Mouse (Mus musculus) heart, embryonic 13.5 days (tissue): ENCODE data around the gene Lmo4. TPM values are rescaled to one million over a fixed set of nuclear protein-coding genes. Genes with fewer than 3 reads are reported as not detected.

ENCODE experiments used
- ATAC-seq: fragments of 200-750 bp; cut with Nextera tagmentation; 2 replicates; pipeline ENCODE4 v1.8.0; 2017; ENCODE audit warnings: moderate TSS enrichment; ENCODE audit not compliant: insufficient number of reproducible peaks, low FRiP score, low TSS enrichment; ENCODE audit errors: extremely low read depth
- H3K27ac ChIP-seq: fragments of 300-500 bp; sonication (generic); replicated peaks from 2 replicates; pipeline ENCODE4 v1.5.1; 2015; ENCODE audit warnings: moderate library complexity, mild to moderate bottlenecking, inconsistent platforms
- H3K27me3 ChIP-seq: fragments of 300-500 bp; sonication (generic); replicated peaks from 2 replicates; pipeline ENCODE4 v1.6.1; 2015; ENCODE audit warnings: mild to moderate bottlenecking, inconsistent platforms
- H3K36me3 ChIP-seq: fragments of 300-500 bp; sonication (generic); 2 replicates; pipeline ENCODE4 v1.6.1; 2015; ENCODE audit warnings: mild to moderate bottlenecking, inconsistent platforms
- H3K4me1 ChIP-seq: fragments of 300-500 bp; sonication (generic); 2 replicates; pipeline ENCODE4 v1.6.1; 2015; ENCODE audit warnings: inconsistent platforms
- H3K4me2 ChIP-seq: fragments of 300-500 bp; sonication (generic); 2 replicates; pipeline ENCODE4 v1.6.1; 2015; ENCODE audit warnings: inconsistent platforms, mild to moderate bottlenecking, moderate library complexity
- H3K4me3 ChIP-seq: fragments of 300-500 bp; sonication (generic); 2 replicates; pipeline ENCODE4 v1.5.1; 2015; ENCODE audit warnings: moderate library complexity, mild to moderate bottlenecking, inconsistent platforms
- H3K9ac ChIP-seq: fragments of 300-500 bp; sonication (generic); 2 replicates; pipeline ENCODE4 v1.6.1; 2015; ENCODE audit warnings: inconsistent platforms, mild to moderate bottlenecking, moderate library complexity
- H3K9me3 ChIP-seq: fragments of 300-500 bp; sonication (generic); 2 replicates; pipeline ENCODE4 v1.6.1; 2016; ENCODE audit warnings: inconsistent platforms
- WGBS: fragments of 180-500 bp; shearing (Covaris S2); methylation state at CpG from one replicate; pipeline ENCODE4 v1.1.7; 2015; ENCODE audit warnings: mixed read lengths; 5-methylcytosine and 5-hydroxymethylcytosine counted together
- polyA plus RNA-seq: library from polyadenylated mRNA; unstranded; fragments of >200 nt; fragmentation: Nextera tagmentation; extraction: Ambion mirVana; gene quantifications from 2 replicates; pipeline ENCODE4 v1.2.1, GENCODE M21; 2015

Lmo4 gene
- polyA plus RNA-seq, result 37.4 and 47.1 TPM in 2 replicates

GRCm38 (mm10) chr3:144204413-144205311 lies at the start of gene Lmo4:
Gene Lmo4 (minus strand): TSS chr3:144205220.
- Histone ChIP-seq H3K9ac (peak within 1 kb of the TSS; percentile 99), H3K27ac (peak within 1 kb of the TSS; percentile 99), H3K4me1 (peaks cover 27% of the 10 kb centered on the region), H3K4me2 (peak within 1 kb of the TSS; percentile 97), H3K9me3 (no peaks in the 10 kb centered on the region), H3K4me3 (peak within 1 kb of the TSS; percentile 94), H3K27me3 (no peaks in the 10 kb centered on the region), H3K36me3 (peaks cover 18% of the 10 kb centered on the region)
- peak; percentile 64 for ATAC-seq
- under 1% methylated on average over 67 of the region's 76 CpGs for WGBS

- H3K4me2 ChIP-seq, result no peak overlapping the region
- H3K4me1 ChIP-seq, result no peaks in the 10 kb centered on the region
- no peak overlapping the region for H3K27ac ChIP-seq
- 82% methylated on average over 5 of the region's 5 CpGs for WGBS
- H3K36me3 ChIP-seq, result no peaks in the 10 kb centered on the region
- no peaks in the 10 kb centered on the region for H3K27me3 ChIP-seq
- H3K9me3 ChIP-seq, result no peaks in the 10 kb centered on the region
- H3K9ac ChIP-seq, result no peak overlapping the region
- ATAC-seq, result no peak
- H3K4me3 ChIP-seq, result no peak overlapping the region
Observed at GRCm38 (mm10) chr3:144254281-144254680, 49.3 kb upstream of the Lmo4 start.

GRCm38 (mm10) chr3:144253018-144253417 lies 48.0 kb upstream of the Lmo4 start:
- no peak overlapping the region for H3K4me2 ChIP-seq
- no peak for ATAC-seq
- no peaks in the 10 kb centered on the region for H3K9me3 ChIP-seq
- no peaks in the 10 kb centered on the region for H3K27me3 ChIP-seq
- no peak overlapping the region for H3K4me3 ChIP-seq
- 56% methylated on average over 6 of the region's 6 CpGs for WGBS
- H3K27ac ChIP-seq, result no peak overlapping the region
- H3K4me1 ChIP-seq, result no peaks in the 10 kb centered on the region
- H3K9ac ChIP-seq, result no peak overlapping the region
- no peaks in the 10 kb centered on the region for H3K36me3 ChIP-seq

GRCm38 (mm10) chr3:144252109-144252508 lies 47.1 kb upstream of the Lmo4 start:
- no peaks in the 10 kb centered on the region for H3K27me3 ChIP-seq
- H3K9me3 ChIP-seq, result no peaks in the 10 kb centered on the region
- H3K4me2 ChIP-seq, result no peak overlapping the region
- no peak overlapping the region for H3K9ac ChIP-seq
- no peaks in the 10 kb centered on the region for H3K4me1 ChIP-seq
- no peak for ATAC-seq
- WGBS, result 73% methylated on average over 4 of the region's 4 CpGs
- H3K27ac ChIP-seq, result no peak overlapping the region
- H3K36me3 ChIP-seq, result no peaks in the 10 kb centered on the region
- no peak overlapping the region for H3K4me3 ChIP-seq

GRCm38 (mm10) chr3:144242025-144242673 lies 37.1 kb upstream of the Lmo4 start:
- Histone ChIP-seq H3K27ac (no peak overlapping the region), H3K4me1 (no peaks in the 10 kb centered on the region), H3K4me2 (no peak overlapping the region), H3K9me3 (no peaks in the 10 kb centered on the region), H3K36me3 (no peaks in the 10 kb centered on the region), H3K4me3 (no peak overlapping the region), H3K9ac (no peak overlapping the region), H3K27me3 (no peaks in the 10 kb centered on the region)
- WGBS, result 23% methylated on average over 15 of the region's 15 CpGs
- no peak for ATAC-seq

GRCm38 (mm10) chr3:144241161-144241560 lies 36.1 kb upstream of the Lmo4 start:
- H3K27me3 ChIP-seq, result no peaks in the 10 kb centered on the region
- no peaks in the 10 kb centered on the region for H3K9me3 ChIP-seq
- no peak overlapping the region for H3K9ac ChIP-seq
- WGBS, result 82% methylated on average over 3 of the region's 3 CpGs
- H3K4me3 ChIP-seq, result no peak overlapping the region
- no peak for ATAC-seq
- H3K4me1 ChIP-seq, result no peaks in the 10 kb centered on the region
- H3K36me3 ChIP-seq, result no peaks in the 10 kb centered on the region
- no peak overlapping the region for H3K4me2 ChIP-seq
- H3K27ac ChIP-seq, result no peak overlapping the region

GRCm38 (mm10) chr3:144238482-144238881 lies 33.5 kb upstream of the Lmo4 start:
- Histone ChIP-seq H3K36me3 (no peaks in the 10 kb centered on the region), H3K4me1 (peaks cover 11% of the 10 kb centered on the region), H3K9me3 (no peaks in the 10 kb centered on the region), H3K4me2 (no peak overlapping the region), H3K27ac (no peak overlapping the region), H3K9ac (no peak overlapping the region), H3K4me3 (no peak overlapping the region), H3K27me3 (no peaks in the 10 kb centered on the region)
- WGBS, result 89% methylated on average over 11 of the region's 11 CpGs
- no peak for ATAC-seq

GRCm38 (mm10) chr3:144232347-144233008 lies 27.5 kb upstream of the Lmo4 start:
- Histone ChIP-seq H3K9ac (no peak overlapping the region), H3K4me3 (no peak overlapping the region), H3K27me3 (no peaks in the 10 kb centered on the region), H3K4me2 (peak overlapping the region; percentile 39), H3K36me3 (no peaks in the 10 kb centered on the region), H3K9me3 (no peaks in the 10 kb centered on the region), H3K4me1 (peaks cover 38% of the 10 kb centered on the region), H3K27ac (peak overlapping the region; percentile 29; the same call in 1 of the 2 replicates)
- ATAC-seq, result no peak
- 54% methylated on average over 11 of the region's 11 CpGs for WGBS

GRCm38 (mm10) chr3:144231931-144232330 lies 26.9 kb upstream of the Lmo4 start:
- H3K27ac ChIP-seq, result no peak overlapping the region
- 81% methylated on average over 6 of the region's 6 CpGs for WGBS
- no peak overlapping the region for H3K4me2 ChIP-seq
- peaks cover 38% of the 10 kb centered on the region for H3K4me1 ChIP-seq
- ATAC-seq, result no peak
- H3K9ac ChIP-seq, result no peak overlapping the region
- no peaks in the 10 kb centered on the region for H3K36me3 ChIP-seq
- H3K9me3 ChIP-seq, result no peaks in the 10 kb centered on the region
- H3K27me3 ChIP-seq, result no peaks in the 10 kb centered on the region
- no peak overlapping the region for H3K4me3 ChIP-seq

GRCm38 (mm10) chr3:144231419-144231818 lies 26.4 kb upstream of the Lmo4 start:
- WGBS, result 52% methylated on average over 7 of the region's 7 CpGs

GRCm38 (mm10) chr3:144230016-144230415 lies 25.0 kb upstream of the Lmo4 start:
- Histone ChIP-seq H3K4me1 (peaks cover 33% of the 10 kb centered on the region), H3K9me3 (no peaks in the 10 kb centered on the region), H3K27ac (no peak overlapping the region), H3K4me3 (no peak overlapping the region), H3K4me2 (no peak overlapping the region), H3K9ac (no peak overlapping the region), H3K36me3 (no peaks in the 10 kb centered on the region), H3K27me3 (no peaks in the 10 kb centered on the region)
- 39% methylated on average over 9 of the region's 9 CpGs for WGBS
- ATAC-seq, result no peak

More at GRCm38 (mm10) chr3:144231419-144231818, 26.4 kb upstream of the Lmo4 start:
- no peaks in the 10 kb centered on the region for H3K9me3 ChIP-seq
- no peak for ATAC-seq
- H3K4me3 ChIP-seq, result no peak overlapping the region
- H3K9ac ChIP-seq, result no peak overlapping the region
- no peaks in the 10 kb centered on the region for H3K36me3 ChIP-seq
- no peak overlapping the region for H3K27ac ChIP-seq
- peaks cover 38% of the 10 kb centered on the region for H3K4me1 ChIP-seq
- no peaks in the 10 kb centered on the region for H3K27me3 ChIP-seq
- H3K4me2 ChIP-seq, result no peak overlapping the region
